Mouse (Mus musculus): ENCODE results near the gene Oxct1. TPM values are rescaled to one million over a fixed set of nuclear protein-coding genes. Genes with fewer than 3 reads are reported as not detected.

The Oxct1 gene
- total RNA-seq, 2 experiments from 2014 or later = 79.8 to 111 TPM

- DNase-seq (ENCODE audit: low spot score in 2 of 2) = no peak
Measured at GRCm38 (mm10) chr15:4027671-4028410, 1.7 kb downstream of the Oxct1 start.

- no peak for DNase-seq (ENCODE audit: low spot score in 2 of 2)
Measured at GRCm38 (mm10) chr15:4028411-4028700, 2.2 kb downstream of the Oxct1 start.

- no peak for DNase-seq (ENCODE audit: low spot score in 2 of 2)
Measured at GRCm38 (mm10) chr15:4028960-4029359, 2.8 kb downstream of the Oxct1 start.

GRCm38 (mm10) chr15:4033168-4034004 lies 7.2 kb downstream of the Oxct1 start:
- no peak for DNase-seq (ENCODE audit: low spot score in 2 of 2)

- DNase-seq (ENCODE audit: low spot score in 2 of 2) = no peak
Measured at GRCm38 (mm10) chr15:4042423-4042822, 16.2 kb downstream of the Oxct1 start.

- DNase-seq (ENCODE audit: low spot score in 2 of 2) = no peak
Measured at GRCm38 (mm10) chr15:4043032-4043471, 16.9 kb downstream of the Oxct1 start.

GRCm38 (mm10) chr15:4056627-4057026 lies 30.4 kb downstream of the Oxct1 start:
- DNase-seq (ENCODE audit: low spot score in 2 of 2) = no peak

- no peak for DNase-seq (ENCODE audit: low spot score in 2 of 2)
Measured at GRCm38 (mm10) chr15:4063574-4063973, 37.4 kb downstream of the Oxct1 start.

- no peak for DNase-seq (ENCODE audit: low spot score in 2 of 2)
Measured at GRCm38 (mm10) chr15:4064013-4064412, 37.8 kb downstream of the Oxct1 start.

GRCm38 (mm10) chr15:4064694-4065093 lies 38.5 kb downstream of the Oxct1 start:
- no peak for DNase-seq (ENCODE audit: low spot score in 2 of 2)

- DNase-seq (ENCODE audit: low spot score in 2 of 2) = no peak
Measured at GRCm38 (mm10) chr15:4067273-4067990, 41.2 kb downstream of the Oxct1 start.

GRCm38 (mm10) chr15:4077978-4078377 lies 51.8 kb downstream of the Oxct1 start:
- DNase-seq (ENCODE audit: low spot score in 2 of 2) = no peak

- DNase-seq (ENCODE audit: low spot score in 2 of 2) = no peak
Measured at GRCm38 (mm10) chr15:4078785-4079184, 52.6 kb downstream of the Oxct1 start.

GRCm38 (mm10) chr15:4079425-4080189 lies 53.4 kb downstream of the Oxct1 start:
- no peak for DNase-seq (ENCODE audit: low spot score in 2 of 2)

- DNase-seq (ENCODE audit: low spot score in 2 of 2) = no peak
Measured at GRCm38 (mm10) chr15:4085600-4086384, 59.6 kb downstream of the Oxct1 start.

- DNase-seq (ENCODE audit: low spot score in 2 of 2) = no peak
Measured at GRCm38 (mm10) chr15:4087446-4087845, 61.3 kb downstream of the Oxct1 start.

- no peak for DNase-seq (ENCODE audit: low spot score in 2 of 2)
Measured at GRCm38 (mm10) chr15:4087914-4088313, 61.7 kb downstream of the Oxct1 start.

GRCm38 (mm10) chr15:4090601-4091000 lies 64.4 kb downstream of the Oxct1 start:
- DNase-seq (ENCODE audit: low spot score in 2 of 2) = no peak

GRCm38 (mm10) chr15:4092586-4092985 lies 66.4 kb downstream of the Oxct1 start:
- DNase-seq (ENCODE audit: low spot score in 2 of 2) = no peak

GRCm38 (mm10) chr15:4100341-4100921 lies 74.2 kb downstream of the Oxct1 start:
- DNase-seq (ENCODE audit: low spot score in 2 of 2) = no peak
